ENCODE assay signal across 8 mouse cellular contexts in genomic region chr17:12317607-12317953, GRCm38 (mm10). TPM values are rescaled to one million over a fixed set of nuclear protein-coding genes. Genes with fewer than 3 reads are reported as not detected.
DNase-seq lines count a peak whose midpoint lies in the region; ATAC-seq and TF ChIP-seq lines count a peak whose summit lies in the region.
"Had no signal": no experiment of that assay in that cellular context is flagged by ENCODE, and none has a peak within 500 bp of the region (broad histone marks: within the 10 kb centered on the region; RNA-seq: fewer than 3 reads in every experiment).

No protein-coding gene starts in this region.

- no peaks in the 10 kb centered on the region for H3K9me3 ChIP-seq in lung, embryonic 16.5 days (ENCODE audit: control insufficient read depth, low read length)
- no peaks in the 10 kb centered on the region for H3K9me3 ChIP-seq in forebrain, embryonic 13.5 days (replicated peaks)
- no peaks in the 10 kb centered on the region for H3K9me3 ChIP-seq in limb, embryonic 14.5 days (ENCODE audit: control insufficient read depth, low read length)
- H3K9me3 ChIP-seq in stomach, embryonic 15.5 days, result no peaks in the 10 kb centered on the region

- peak overlapping the region; percentile 93 for H3K9ac ChIP-seq in lung, embryonic 16.5 days (ENCODE audit: low read length)
- peak overlapping the region; percentile 97 for H3K9ac ChIP-seq in forebrain, embryonic 13.5 days
- peak overlapping the region; percentile 90 for H3K9ac ChIP-seq in limb, embryonic 14.5 days (ENCODE audit: low read depth, low read length, severe bottlenecking)
- peak overlapping the region; percentile 88 for H3K9ac ChIP-seq in stomach, embryonic 15.5 days

- ATAC-seq in lung, embryonic 16.5 days (ENCODE audit: low read depth), result no peak
- no peak for ATAC-seq in forebrain, embryonic 13.5 days
- no peak for ATAC-seq in limb, embryonic 14.5 days (ENCODE audit: low FRiP score, low read depth)
- no peak for ATAC-seq in stomach, embryonic 15.5 days (ENCODE audit: insufficient read depth, low FRiP score, low read depth)

- DNase-seq in lung, postnatal 25 days (ENCODE audit: low spot score), result no peak
- no peak for DNase-seq in limb, embryonic 14.5 days (ENCODE audit: low spot score)
- DNase-seq in gastrocnemius, postnatal 25 days, result no peak
- DNase-seq in layer of hippocampus, postnatal 10 days (ENCODE audit: low spot score in 2 of 2), result no peak
- DNase-seq: kidney, postnatal 14 days had no signal

- peaks cover 8% of the 10 kb centered on the region for H3K4me1 ChIP-seq in lung, embryonic 16.5 days (replicated peaks; ENCODE audit: control insufficient read depth, insufficient read depth, low read length)
- H3K4me1 ChIP-seq in forebrain, embryonic 13.5 days, result peaks cover 42% of the 10 kb centered on the region
- H3K4me1 ChIP-seq in limb, embryonic 14.5 days (ENCODE audit: control insufficient read depth, insufficient read depth, low read length), result peaks cover 9% of the 10 kb centered on the region
- peaks cover 16% of the 10 kb centered on the region for H3K4me1 ChIP-seq in stomach, embryonic 15.5 days

- H3K4me3 ChIP-seq in lung, embryonic 16.5 days (ENCODE audit: low read length), result peak overlapping the region; percentile 98
- peak overlapping the region; percentile 94 for H3K4me3 ChIP-seq in forebrain, embryonic 13.5 days
- H3K4me3 ChIP-seq in limb, embryonic 14.5 days (replicated peaks; ENCODE audit: low read length), result peak overlapping the region; percentile 99
- H3K4me3 ChIP-seq in stomach, embryonic 15.5 days (replicated peaks), result peak overlapping the region; percentile 100

- no peaks in the 10 kb centered on the region for H3K27me3 ChIP-seq in lung, embryonic 16.5 days (ENCODE audit: control insufficient read depth, insufficient read depth, low read depth, low read length)
- H3K27me3 ChIP-seq in forebrain, embryonic 13.5 days, result no peaks in the 10 kb centered on the region
- no peaks in the 10 kb centered on the region for H3K27me3 ChIP-seq in limb, embryonic 14.5 days (ENCODE audit: control insufficient read depth, insufficient read depth, low read length)
- no peaks in the 10 kb centered on the region for H3K27me3 ChIP-seq in stomach, embryonic 15.5 days (replicated peaks)

- H3K36me3 ChIP-seq in lung, embryonic 16.5 days (ENCODE audit: control insufficient read depth, insufficient read depth, low read length), result no peaks in the 10 kb centered on the region
- no peaks in the 10 kb centered on the region for H3K36me3 ChIP-seq in forebrain, embryonic 13.5 days (ENCODE audit: poor library complexity, severe bottlenecking)
- H3K36me3 ChIP-seq in limb, embryonic 14.5 days (ENCODE audit: control insufficient read depth, insufficient read depth, low read length), result no peaks in the 10 kb centered on the region
- no peaks in the 10 kb centered on the region for H3K36me3 ChIP-seq in stomach, embryonic 15.5 days

- H3K27ac ChIP-seq in lung, embryonic 16.5 days (ENCODE audit: low read length), result peak overlapping the region; percentile 94
- peak overlapping the region; percentile 98 for H3K27ac ChIP-seq in forebrain, embryonic 13.5 days
- H3K27ac ChIP-seq in limb, embryonic 14.5 days (replicated peaks; ENCODE audit: low read depth, low read length), result peak overlapping the region; percentile 97
- H3K27ac ChIP-seq in stomach, embryonic 15.5 days, result peak overlapping the region; percentile 97

- peak overlapping the region; percentile 69 for H3K4me2 ChIP-seq in lung, embryonic 16.5 days (ENCODE audit: low read depth, low read length)
- H3K4me2 ChIP-seq in forebrain, embryonic 13.5 days, result peak overlapping the region; percentile 74
- peak overlapping the region; percentile 74 for H3K4me2 ChIP-seq in limb, embryonic 14.5 days (replicated peaks; ENCODE audit: low read depth, low read length, severe bottlenecking)
- H3K4me2 ChIP-seq in stomach, embryonic 15.5 days, result peak overlapping the region; percentile 65

- 4% methylated on average over 7 of the region's 7 CpGs for WGBS in lung, embryonic 16.5 days
- WGBS in forebrain, embryonic 13.5 days, result 5% methylated on average over 7 of the region's 7 CpGs
- WGBS in limb, embryonic 14.5 days, result under 1% methylated on average over 7 of the region's 7 CpGs
- 6% methylated on average over 7 of the region's 7 CpGs for WGBS in stomach, embryonic 15.5 days

- no peak for TF ChIP-seq POLR2A in limb, embryonic 14.5 days (IDR thresholded peaks at IDR 0.05; ENCODE audit: borderline replicate concordance, extremely low read depth, insufficient read depth, insufficient read length)

RNA-seq across cellular contexts. Expression of gene Map3k4, which starts 1.0 kb away (rescaled TPM):
- 29.1 and 33.8 TPM in 2 replicates for polyA plus RNA-seq in lung, embryonic 16.5 days (2015; fragmentation: Nextera tagmentation; extraction: Ambion mirVana)
- 44.9 and 46.4 TPM in 2 replicates for polyA plus RNA-seq in forebrain, embryonic 13.5 days (2015; fragmentation: Nextera tagmentation; extraction: Ambion mirVana)
- polyA plus RNA-seq in limb, embryonic 14.5 days (2012; rRNA removed), result 28.6 and 28.9 TPM in 2 replicates
- 36.4 and 38.8 TPM in 2 replicates for polyA plus RNA-seq in limb, embryonic 14.5 days (2014; fragmentation: Nextera tagmentation; extraction: Ambion mirVana)
- 55.9 and 56.3 TPM in 2 replicates for polyA plus RNA-seq in stomach, embryonic 15.5 days (2015; fragmentation: Nextera tagmentation; extraction: Ambion mirVana)
- total RNA-seq in gastrocnemius, postnatal 25 days (2021), result 10 to 100 TPM; 25.5 to 25.7 TPM
- 10 to 100 TPM; 35.6 to 49.9 TPM for total RNA-seq in layer of hippocampus, postnatal 10 days (2021)
